Mouse (Mus musculus) olfactory bulb, adult 2 months (tissue): ENCODE results near the gene Magi3. TPM values are rescaled to one million over a fixed set of nuclear protein-coding genes. Genes with fewer than 3 reads are reported as not detected.

Experiments used
- H3K27ac ChIP-seq: fragments of 200-500 bp; 2 replicates; pipeline ENCODE4 v1.5.1; 2012; ENCODE audit warnings: low read depth, low read length; ENCODE audit not compliant: insufficient read depth
- H3K4me1 ChIP-seq: fragments of 200-500 bp; 2 replicates; pipeline ENCODE4 v1.6.1; 2012; ENCODE audit warnings: low read length; ENCODE audit not compliant: control insufficient read depth, insufficient read depth
- H3K4me3 ChIP-seq: fragments of 200-500 bp; 2 replicates; pipeline ENCODE4 v1.5.1; 2012; ENCODE audit warnings: mild to moderate bottlenecking, low read depth, low read length, moderate library complexity; ENCODE audit not compliant: insufficient read depth
- CTCF ChIP-seq: fragments of 200-500 bp; IDR thresholded peaks from 2 replicates; pipeline ENCODE4 v1.5.1; 2012; ENCODE audit warnings: low read depth, mild to moderate bottlenecking, low read length, moderate library complexity; ENCODE audit not compliant: insufficient read depth
- POLR2A ChIP-seq: fragments of 200-500 bp; IDR thresholded peaks from 2 replicates; pipeline ENCODE4 v1.6.1; 2012; ENCODE audit warnings: mild to moderate bottlenecking, low read depth, low read length, moderate library complexity; ENCODE audit not compliant: insufficient read depth
- WGBS: fragments of 180-500 bp; shearing (Covaris S2); methylation state at CpG from one replicate; pipeline ENCODE4 v1.1.7; 2018; 5-methylcytosine and 5-hydroxymethylcytosine counted together
- polyA plus RNA-seq: library from polyadenylated mRNA; stranded (reverse); fragments of >200 nt; gene quantifications from 2 replicates; pipeline ENCODE4 v1.2.4, GENCODE M21; 2012; ENCODE audit warnings: low replicate concordance; ENCODE audit not compliant: missing spikeins, insufficient read depth, insufficient read length

Magi3 gene
- polyA plus RNA-seq, 1 experiment: not detected

DNA sequence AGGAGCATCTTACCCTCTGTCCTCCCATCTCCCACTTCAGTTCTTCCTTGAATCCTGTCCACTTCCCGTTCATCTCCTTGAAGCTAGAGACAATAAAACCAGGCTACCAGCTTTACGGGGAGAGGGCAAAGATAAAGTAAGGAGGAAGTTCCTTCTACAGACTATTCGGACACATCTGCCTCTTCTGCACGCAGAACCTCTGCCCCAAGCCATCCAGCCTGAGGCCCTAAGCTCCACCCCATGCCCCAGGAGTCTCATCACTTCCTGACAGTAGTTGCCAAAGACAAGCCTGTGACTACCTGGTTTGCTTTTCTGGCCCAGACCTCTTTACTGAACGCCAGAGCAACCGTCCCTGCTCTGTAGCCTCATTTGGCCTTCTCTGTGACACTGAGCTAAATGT, 23.8 kb upstream of the Magi3 start:
- WGBS: 92% methylated on average over 6 of the region's 6 CpGs
- no peaks in the 10 kb centered on the region for H3K4me1 ChIP-seq
- TF ChIP-seq CTCF (no peak), POLR2A (no peak)
- no peak overlapping the region for H3K4me3 ChIP-seq
- no peak overlapping the region for H3K27ac ChIP-seq

DNA sequence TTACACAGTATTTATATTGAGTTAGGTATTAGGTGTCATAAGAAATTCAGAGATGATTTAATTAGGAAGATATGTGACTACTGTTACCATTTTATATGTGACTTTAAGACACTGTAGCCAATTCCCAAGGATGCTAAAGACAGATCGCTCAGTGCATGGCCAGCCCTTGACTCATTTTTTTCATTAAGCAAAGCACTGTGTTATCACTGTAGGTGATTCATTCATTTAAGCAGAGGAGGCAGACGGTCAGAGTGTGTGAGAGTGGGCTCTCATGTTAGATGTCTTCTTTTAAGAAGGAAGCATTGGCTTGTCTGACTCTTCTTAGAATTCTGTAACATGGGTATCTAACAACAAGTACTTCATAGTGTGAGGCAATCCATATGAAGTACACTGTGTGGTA, 19.6 kb upstream of the Magi3 start:
- H3K4me3 ChIP-seq: no peak overlapping the region
- WGBS: 79% methylated on average over 2 of the region's 2 CpGs
- H3K4me1 ChIP-seq: no peaks in the 10 kb centered on the region
- TF ChIP-seq POLR2A (no peak), CTCF (no peak)
- H3K27ac ChIP-seq: no peak overlapping the region

DNA sequence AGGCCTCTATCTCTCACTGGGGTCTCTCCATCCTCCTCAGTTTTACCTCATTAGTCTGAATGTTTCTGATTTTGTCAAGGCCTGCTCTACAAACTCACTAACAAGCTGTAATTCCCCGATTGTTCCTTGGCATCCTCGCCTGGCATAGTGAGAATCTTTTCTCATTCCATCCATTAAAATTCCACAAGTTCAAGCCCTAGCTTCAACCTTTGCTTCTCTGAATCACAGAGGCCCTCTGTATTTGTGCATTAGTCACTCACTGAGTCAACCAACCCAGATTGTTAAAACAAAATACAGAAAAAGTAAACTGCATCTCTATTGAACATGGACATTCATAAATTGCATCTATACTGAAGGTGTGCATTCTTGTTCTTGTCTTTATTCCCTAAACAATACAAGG, 19.2 kb upstream of the Magi3 start:
- H3K4me3 ChIP-seq: no peak overlapping the region
- TF ChIP-seq POLR2A (no peak), CTCF (no peak)
- WGBS: 57% methylated on average over 2 of the region's 2 CpGs
- H3K4me1 ChIP-seq: no peaks in the 10 kb centered on the region
- no peak overlapping the region for H3K27ac ChIP-seq

DNA sequence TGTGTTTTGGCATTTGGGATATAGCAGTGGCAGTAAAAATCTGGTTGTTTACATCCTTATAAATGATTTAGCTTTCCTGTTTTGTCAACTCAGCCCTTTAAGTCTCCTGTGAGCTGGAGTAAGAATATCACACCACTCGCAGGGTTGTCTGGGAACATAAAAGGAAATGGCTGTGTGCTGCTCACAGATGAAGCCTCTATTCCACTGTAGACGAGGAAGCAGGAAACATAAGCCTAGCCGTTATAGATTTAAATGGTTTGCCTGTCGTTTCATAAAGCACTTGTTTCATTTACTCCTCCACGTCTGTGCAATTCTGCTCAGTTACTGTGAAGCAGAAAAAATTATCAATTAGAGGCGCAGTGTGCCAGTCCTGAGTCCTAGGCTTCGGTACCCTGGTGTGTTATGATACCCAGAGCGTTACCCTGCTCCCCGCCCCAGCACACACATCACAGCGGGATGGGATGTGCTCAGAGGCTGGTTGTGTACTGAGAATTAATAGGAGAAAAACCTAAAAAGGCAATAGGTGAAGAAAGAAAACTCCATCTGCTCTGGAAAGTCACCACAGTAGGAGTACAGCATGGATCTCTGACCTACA, 17.8 kb upstream of the Magi3 start:
- 44% methylated on average over 10 of the region's 10 CpGs for WGBS
- TF ChIP-seq POLR2A (no peak), CTCF (no peak)
- H3K4me1 ChIP-seq: no peaks in the 10 kb centered on the region
- no peak overlapping the region for H3K4me3 ChIP-seq
- no peak overlapping the region for H3K27ac ChIP-seq

DNA sequence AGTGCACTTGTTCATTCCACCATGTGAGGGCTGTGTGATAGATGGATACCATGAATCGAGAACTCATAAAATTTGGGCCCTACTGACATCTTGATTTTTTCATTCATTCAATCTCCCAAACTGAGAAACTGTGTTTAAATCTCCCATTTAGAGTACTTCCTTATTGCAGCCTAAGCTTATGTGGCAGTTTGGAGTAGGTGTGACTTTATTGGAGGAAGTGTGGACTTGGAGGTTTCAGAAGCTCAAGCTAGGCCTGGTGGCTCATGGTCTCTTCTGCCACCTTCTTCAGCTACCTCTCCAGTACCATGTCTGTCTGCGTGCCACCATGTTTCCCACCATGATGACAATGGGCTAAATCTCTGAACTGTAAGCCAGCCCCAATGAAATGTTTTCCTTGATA, 15.9 kb upstream of the Magi3 start:
- TF ChIP-seq POLR2A: no peak
- no peak for TF ChIP-seq CTCF
- 96% methylated on average over 2 of the region's 2 CpGs for WGBS

DNA sequence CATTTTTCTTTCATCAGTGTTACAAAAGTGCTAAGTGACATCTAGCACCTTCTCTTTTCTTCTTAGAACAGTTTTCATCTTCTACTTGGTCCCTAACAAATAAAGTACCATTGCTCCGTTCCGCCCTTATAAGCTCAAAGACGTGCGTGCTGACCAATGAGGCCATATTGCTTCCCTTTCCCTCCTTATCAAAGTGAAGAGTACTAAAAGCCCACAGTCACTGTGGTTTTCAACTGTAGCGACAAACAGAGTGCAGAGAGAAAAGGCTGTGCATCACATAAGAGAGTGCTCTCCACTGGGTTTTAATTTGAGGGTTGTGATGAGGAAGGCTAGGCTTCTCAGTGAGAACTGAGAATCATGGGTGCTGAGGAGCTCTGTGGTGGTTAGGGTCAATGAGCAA, 14.9 kb upstream of the Magi3 start:
- TF ChIP-seq CTCF (no peak), POLR2A (no peak)
- 97% methylated on average over 5 of the region's 5 CpGs for whole genome bisulfite sequencing
- Histone ChIP-seq H3K4me3 (no peak overlapping the region), H3K4me1 (no peaks in the 10 kb centered on the region), H3K27ac (no peak overlapping the region)

More for the DNA sequence above, 15.9 kb upstream of the Magi3 start:
- Histone ChIP-seq H3K27ac (no peak overlapping the region), H3K4me3 (no peak overlapping the region), H3K4me1 (no peaks in the 10 kb centered on the region)

DNA sequence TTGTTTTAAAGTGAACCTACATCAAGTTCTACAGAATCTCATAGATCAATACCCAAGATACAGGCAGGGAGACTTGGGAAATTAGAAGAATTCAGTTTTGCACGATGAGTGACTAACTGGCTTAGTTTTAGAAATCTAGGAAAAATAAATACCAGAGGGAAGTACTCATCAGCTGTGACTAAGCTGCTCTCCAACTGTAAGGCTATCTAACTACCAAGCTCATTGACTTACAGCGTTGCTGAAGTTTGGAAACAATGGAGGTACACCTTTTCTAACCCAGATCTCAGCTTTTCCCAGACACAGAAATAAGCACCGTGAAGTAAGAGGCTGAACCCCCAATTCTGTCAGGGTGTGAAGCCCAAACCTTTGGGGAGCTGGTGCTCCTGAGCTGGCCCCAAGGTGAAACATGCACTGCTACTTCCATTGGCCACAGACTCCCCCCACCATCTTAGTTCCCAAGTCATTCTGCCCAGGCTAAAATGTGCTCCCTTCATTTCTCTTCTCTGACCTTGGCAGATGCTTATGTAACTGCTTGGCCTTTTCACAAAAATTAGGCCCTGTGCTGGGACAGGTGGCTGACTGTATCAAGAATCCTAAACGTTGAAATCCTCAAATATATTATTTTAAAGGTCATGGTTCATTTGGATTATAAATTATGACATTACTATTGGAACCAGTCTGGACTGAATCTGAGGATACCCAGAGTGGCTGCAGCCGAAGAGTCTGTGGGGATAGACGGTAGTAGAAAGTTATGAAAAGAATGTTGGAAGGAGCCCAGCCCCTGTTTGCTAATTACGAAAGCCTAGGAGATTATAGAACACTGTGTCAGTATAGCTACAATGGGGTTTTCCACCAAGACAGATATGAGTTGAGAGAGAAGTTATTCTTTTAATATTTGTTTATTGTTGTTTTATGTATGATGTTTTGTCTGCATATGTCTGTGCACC, 13.5 kb upstream of the Magi3 start:
- Histone ChIP-seq H3K4me3 (no peak overlapping the region), H3K4me1 (no peaks in the 10 kb centered on the region), H3K27ac (no peak overlapping the region)
- WGBS: 72% methylated on average over 7 of the region's 7 CpGs
- TF ChIP-seq CTCF (no peak), POLR2A (no peak)

DNA sequence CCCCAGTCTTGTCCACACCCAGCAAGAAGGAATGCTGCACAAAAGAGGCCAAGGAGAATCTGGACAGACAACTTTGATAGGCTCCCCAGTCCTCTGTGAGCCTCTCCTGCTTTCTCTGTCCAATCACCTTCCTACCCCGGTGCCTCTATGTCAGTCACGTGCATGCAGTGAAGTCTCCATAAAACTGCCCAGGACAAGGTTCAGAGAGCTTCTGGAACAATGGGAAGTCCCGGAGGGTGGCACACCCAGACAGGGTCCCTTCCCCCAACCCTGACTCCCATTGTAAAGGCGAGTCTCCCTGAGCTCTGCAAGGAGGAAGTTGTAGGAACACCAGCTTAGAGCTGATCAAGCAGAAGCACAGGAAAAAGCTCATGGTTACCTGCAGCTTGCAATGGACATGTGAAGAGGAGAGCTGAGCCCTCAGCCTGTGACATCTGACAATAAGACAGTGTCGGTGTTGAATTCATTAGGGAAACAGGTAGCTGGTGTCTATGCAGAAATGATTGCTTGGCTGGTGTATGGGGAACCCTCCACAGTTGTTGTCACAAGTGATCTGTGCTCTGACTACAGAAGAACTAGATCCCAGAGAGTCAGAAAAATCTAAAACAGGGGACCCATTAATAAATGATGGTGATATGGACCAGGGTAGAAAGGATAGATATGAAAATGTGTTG, 7.4 kb upstream of the Magi3 start:
- no peaks in the 10 kb centered on the region for H3K4me1 ChIP-seq
- no peak overlapping the region for H3K4me3 ChIP-seq
- TF ChIP-seq POLR2A: no peak
- TF ChIP-seq CTCF: no peak
- H3K27ac ChIP-seq: no peak overlapping the region
- WGBS: 42% methylated on average over 5 of the region's 5 CpGs

DNA sequence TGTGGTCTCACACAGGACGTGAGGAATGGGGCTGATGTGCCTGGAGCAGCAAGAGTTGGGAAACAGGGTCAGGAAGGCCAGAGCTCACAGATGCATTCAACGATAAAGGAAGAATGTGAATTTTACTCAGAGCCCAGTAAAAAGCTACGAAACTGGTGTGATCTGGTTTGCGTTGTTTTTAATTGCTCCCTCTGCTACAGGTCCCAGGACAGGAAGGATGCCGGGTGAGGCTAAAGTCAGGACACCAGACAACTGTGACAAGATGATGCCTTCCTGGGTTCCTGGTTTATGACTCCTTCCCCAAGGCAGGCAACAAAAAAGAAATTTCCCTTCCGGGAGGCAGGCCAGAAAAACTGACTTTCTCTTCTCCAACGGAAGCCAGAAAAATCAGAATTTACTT, 6.6 kb upstream of the Magi3 start:
- Histone ChIP-seq H3K4me3 (no peak overlapping the region), H3K27ac (no peak overlapping the region), H3K4me1 (no peaks in the 10 kb centered on the region)
- no peak for TF ChIP-seq CTCF
- no peak for TF ChIP-seq POLR2A
- 86% methylated on average over 7 of the region's 7 CpGs for WGBS
